Mouse (Mus musculus): ENCODE measurements around the gene Spint3. TPM values are rescaled to one million over a fixed set of nuclear protein-coding genes. Genes with fewer than 3 reads are reported as not detected.

The Spint3 gene
- total RNA-seq (2023): not detected in 2 replicates

GRCm38 (mm10) chr2:164573359-164573758 is at the start of gene Spint3:
Gene Spint3 (minus strand): TSS chr2:164573459.

DNA sequence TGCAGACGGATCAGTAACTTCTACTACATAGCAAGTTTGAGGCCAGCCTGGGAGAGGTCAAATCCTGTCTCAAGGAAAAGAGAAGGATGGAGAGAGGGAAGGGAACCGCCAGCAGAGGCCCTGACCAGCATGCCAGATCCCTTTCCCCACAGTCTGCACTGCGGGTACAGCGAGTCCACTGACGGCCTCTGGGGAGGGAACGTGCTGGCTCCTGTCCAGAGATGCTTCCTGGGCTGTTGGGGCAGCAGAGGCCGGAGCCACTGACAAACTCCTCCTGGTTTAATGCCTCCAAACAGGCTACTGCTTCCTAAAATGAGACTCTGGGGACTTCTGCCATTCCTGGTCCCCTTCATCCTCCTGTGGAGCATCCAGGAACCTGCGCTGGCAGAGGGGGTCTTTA is 40.2 kb upstream of the Spint3 start, which contains the start of the genes Wfdc6b and Wfdc8:
Gene Wfdc6b (plus strand): TSS at position 52 of the 400 bp plus-strand sequence.
Gene Wfdc8 (minus strand): TSS at position 156 of the 400 bp plus-strand sequence.

DNA sequence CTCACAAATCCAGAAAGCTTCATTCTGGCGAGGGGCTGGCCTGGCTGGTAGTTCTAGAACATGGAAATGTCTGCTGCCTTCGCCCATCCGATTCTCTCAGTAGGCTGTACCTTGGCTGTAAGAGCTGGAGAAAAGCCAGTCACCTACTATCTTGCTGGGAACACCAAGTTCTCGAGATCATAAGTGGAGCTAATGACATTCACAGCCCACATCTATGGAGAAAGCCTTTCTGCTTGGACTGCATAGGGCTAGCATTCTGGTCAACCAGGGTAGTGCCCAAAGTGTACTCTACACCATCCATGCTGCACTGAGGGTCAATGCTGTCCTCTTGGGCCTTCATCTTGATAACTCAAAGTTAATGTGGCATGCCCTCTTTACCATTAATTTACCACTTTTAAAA is 20.2 kb upstream of the Spint3 start, which contains the start of gene Eppin:
Gene Eppin (minus strand): TSS at position 101 of the 400 bp plus-strand sequence.

GRCm38 (mm10) chr2:164585025-164585725 is 11.9 kb upstream of the Spint3 start, which contains the start of gene Wfdc6a:
Gene Wfdc6a (minus strand): TSS chr2:164585447.

GRCm38 (mm10) chr2:164562391-164563188 is 10.7 kb downstream of the Spint3 start, which contains the start of gene Wfdc2:
Gene Wfdc2 (plus strand): TSS chr2:164562413.

Other genes starting within 250 kb of the Spint3 start
- gene Svs5, start 240.7 kb downstream of the Spint3 start, total RNA-seq (2023): not detected in 2 replicates
- 705 and 906 TPM in 2 replicates for gene Slpi, start 184.4 kb downstream of the Spint3 start, total RNA-seq (2023)
- not detected in 2 replicates for gene Rbpjl, start 170.3 kb downstream of the Spint3 start, total RNA-seq (2023)
- gene Matn4, start 168.3 kb downstream of the Spint3 start, total RNA-seq (2023): not detected in 2 replicates
- gene Sdc4, start 129.6 kb downstream of the Spint3 start, total RNA-seq (2023): 1.4 and 5.3 TPM in 2 replicates
- 32.7 and 33.5 TPM in 2 replicates for gene Sys1, start 116.5 kb downstream of the Spint3 start, total RNA-seq (2023)
- 0.63 TPM in 1 of 2 replicates, not detected in the other for gene Gm20458, start 112.5 kb downstream of the Spint3 start, total RNA-seq (2023)
- gene Trp53tg5, start 99.7 kb downstream of the Spint3 start, total RNA-seq (2023): not detected in 2 replicates
- gene Dbndd2, start 87.4 kb downstream of the Spint3 start, total RNA-seq (2023): 2.1 and 3.2 TPM in 2 replicates
- 42.1 and 46.4 TPM in 2 replicates for gene Pigt, start 75.9 kb downstream of the Spint3 start, total RNA-seq (2023)
- not detected in 2 replicates for gene Wfdc2, start 11.0 kb downstream of the Spint3 start, total RNA-seq (2023)
- not detected in 2 replicates for gene Wfdc6a, start 12.0 kb upstream of the Spint3 start, total RNA-seq (2023)
- not detected in 2 replicates for gene Eppin, start 20.1 kb upstream of the Spint3 start, total RNA-seq (2023)
- not detected in 2 replicates for gene Wfdc6b, start 40.1 kb upstream of the Spint3 start, total RNA-seq (2023)
- gene Wfdc8, start 40.2 kb upstream of the Spint3 start, total RNA-seq (2023): not detected in 2 replicates
- gene Wfdc16, start 65.3 kb upstream of the Spint3 start, total RNA-seq (2023): not detected in 2 replicates
- 7.5 and 8.1 TPM in 2 replicates for gene Wfdc10, start 82.6 kb upstream of the Spint3 start, total RNA-seq (2023)
- not detected in 2 replicates for gene Wfdc9, start 83.1 kb upstream of the Spint3 start, total RNA-seq (2023)
- gene Wfdc11, start 100.6 kb upstream of the Spint3 start, total RNA-seq (2023): not detected in 2 replicates
- gene Wfdc13, start 111.6 kb upstream of the Spint3 start, total RNA-seq (2023): not detected in 2 replicates
- gene Spint4, start 125.0 kb upstream of the Spint3 start, total RNA-seq (2023): not detected in 2 replicates
- gene Spint5, start 141.8 kb upstream of the Spint3 start, total RNA-seq (2023): not detected in 2 replicates
- gene Wfdc3, start 172.5 kb upstream of the Spint3 start, total RNA-seq (2023): not detected in 2 replicates
- 34.5 and 42.9 TPM in 2 replicates for gene Dnttip1, start 172.5 kb upstream of the Spint3 start, total RNA-seq (2023)
- gene Ube2c, start 196.4 kb upstream of the Spint3 start, total RNA-seq (2023): 84.3 and 94.9 TPM in 2 replicates
- gene Tnnc2, start 206.5 kb upstream of the Spint3 start, total RNA-seq (2023): 0.73 TPM in 1 of 2 replicates, not detected in the other
- 2.2 and 2.6 TPM in 2 replicates for gene Snx21, start 212.4 kb upstream of the Spint3 start, total RNA-seq (2023)
- 44.2 and 45.5 TPM in 2 replicates for gene Acot8, start 231.4 kb upstream of the Spint3 start, total RNA-seq (2023)
- gene Zswim3, start 231.6 kb upstream of the Spint3 start, total RNA-seq (2023): 1.5 and 1.7 TPM in 2 replicates
- 3.1 and 4.0 TPM in 2 replicates for gene Zswim1, start 249.2 kb upstream of the Spint3 start, total RNA-seq (2023)

Data from neutrophil, adult 65 days (primary cell).